Mouse (Mus musculus): ENCODE results near the gene Epha10. TPM values are rescaled to one million over a fixed set of nuclear protein-coding genes. Genes with fewer than 3 reads are reported as not detected.
"Not testable (repeated sequence)": the region's sequence is repeated elsewhere in the genome, so short reads cannot be mapped to it uniquely, and the experiment has no call there.

Epha10 gene
- total RNA-seq, 2 experiments from 2014 or later = not detected

DNA sequence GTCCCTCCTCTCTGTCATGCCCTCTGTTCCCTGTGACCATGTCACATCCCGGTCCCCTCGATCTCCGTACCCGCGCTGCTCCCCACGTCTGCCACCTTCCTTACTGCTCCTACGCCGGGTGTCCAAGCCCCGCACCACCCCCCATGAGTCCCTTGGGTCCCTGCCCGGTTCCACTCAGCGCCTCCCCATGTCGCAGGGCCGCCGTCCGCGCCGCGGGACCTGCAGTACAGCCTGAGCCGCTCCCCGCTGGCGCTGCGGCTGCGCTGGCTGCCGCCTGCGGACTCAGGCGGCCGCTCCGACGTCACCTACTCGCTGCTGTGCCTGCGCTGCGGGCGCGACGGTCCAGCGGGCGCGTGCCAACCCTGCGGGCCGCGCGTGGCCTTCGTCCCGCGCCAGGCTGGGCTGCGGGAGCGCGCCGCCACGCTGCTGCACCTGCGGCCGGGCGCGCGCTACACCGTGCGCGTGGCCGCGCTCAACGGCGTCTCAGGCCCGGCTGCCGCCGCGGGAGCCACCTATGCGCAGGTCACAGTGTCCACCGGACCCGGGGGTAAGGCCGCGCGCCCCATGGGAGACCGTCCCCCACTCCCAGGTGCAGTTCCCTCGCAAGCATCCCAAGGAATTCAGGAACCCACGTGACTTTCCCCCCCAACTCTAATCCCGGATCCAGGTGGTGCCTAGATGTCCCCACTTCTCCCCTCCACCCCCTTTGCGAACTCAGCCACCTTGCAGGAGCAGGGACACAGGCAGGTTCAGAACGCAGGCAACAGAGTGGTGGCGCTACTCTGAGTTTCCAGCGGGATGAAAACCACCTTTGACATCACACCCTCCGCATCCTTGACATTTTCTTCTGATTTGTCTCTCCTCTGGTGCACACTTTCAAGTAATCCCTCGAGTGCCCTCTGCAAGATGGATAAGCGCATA lies 14.1 kb downstream of the Epha10 start:
- no peak for DNase-seq

DNA sequence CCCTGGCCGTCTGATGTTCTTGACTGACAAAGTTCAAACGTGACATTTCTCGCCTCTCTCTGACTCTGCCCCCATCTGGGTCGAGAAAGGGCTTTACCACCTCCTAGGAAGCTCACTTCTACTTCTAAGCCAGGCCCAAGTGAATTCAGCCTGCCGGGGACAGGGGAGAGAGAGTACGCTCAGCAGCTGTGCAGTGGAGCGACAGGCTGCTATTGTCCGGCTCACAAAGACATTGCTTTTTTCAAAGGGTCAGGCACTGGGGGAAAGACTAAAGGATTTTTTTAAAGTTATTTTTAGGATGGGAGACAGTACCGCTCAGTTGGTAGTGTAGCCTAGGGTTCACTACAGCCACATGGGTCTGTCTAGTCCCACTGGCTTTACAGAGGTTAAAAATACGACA lies 17.7 kb downstream of the Epha10 start:
- DNase-seq = no peak

DNA sequence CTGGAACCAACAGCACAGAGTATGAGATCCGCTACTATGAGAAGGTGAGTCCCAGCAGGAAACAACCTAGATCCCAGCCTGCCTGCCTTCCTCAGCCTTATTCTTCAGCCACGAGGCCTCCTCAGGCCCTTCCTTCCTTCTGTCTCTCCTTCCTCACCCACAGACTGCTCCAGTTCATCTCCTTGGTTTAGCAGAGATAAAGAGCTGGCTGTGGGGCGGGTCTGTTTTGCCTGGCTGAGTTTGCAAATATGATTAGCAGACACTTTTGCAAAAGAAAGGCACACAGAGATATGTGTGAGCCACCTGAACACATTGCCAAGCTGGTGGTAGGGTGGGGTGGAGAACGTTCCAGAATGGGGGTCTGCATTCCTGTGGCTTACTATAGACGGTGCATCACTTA lies 19.2 kb downstream of the Epha10 start:
- DNase-seq = no peak

DNA sequence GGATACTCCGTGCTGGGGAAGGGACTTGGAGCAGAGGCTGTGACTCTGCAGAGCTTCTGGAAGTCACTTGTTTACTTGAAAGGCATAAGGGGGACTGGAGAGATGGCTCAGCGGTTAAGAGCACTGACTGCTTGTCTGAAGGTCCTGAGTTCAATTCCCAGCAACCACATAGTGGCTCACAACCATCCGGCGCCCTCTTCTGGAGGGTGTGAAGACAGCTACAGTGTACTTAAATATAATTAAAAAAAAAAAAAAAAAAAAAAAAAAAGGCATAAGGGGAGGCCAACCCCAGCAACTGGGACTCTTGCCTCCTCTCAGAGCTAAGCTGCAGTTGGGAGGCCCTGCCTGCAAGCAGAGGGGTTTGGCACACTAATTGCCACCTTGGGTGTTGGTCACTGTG lies 24.7 kb downstream of the Epha10 start:
- DNase-seq = no peak

DNA sequence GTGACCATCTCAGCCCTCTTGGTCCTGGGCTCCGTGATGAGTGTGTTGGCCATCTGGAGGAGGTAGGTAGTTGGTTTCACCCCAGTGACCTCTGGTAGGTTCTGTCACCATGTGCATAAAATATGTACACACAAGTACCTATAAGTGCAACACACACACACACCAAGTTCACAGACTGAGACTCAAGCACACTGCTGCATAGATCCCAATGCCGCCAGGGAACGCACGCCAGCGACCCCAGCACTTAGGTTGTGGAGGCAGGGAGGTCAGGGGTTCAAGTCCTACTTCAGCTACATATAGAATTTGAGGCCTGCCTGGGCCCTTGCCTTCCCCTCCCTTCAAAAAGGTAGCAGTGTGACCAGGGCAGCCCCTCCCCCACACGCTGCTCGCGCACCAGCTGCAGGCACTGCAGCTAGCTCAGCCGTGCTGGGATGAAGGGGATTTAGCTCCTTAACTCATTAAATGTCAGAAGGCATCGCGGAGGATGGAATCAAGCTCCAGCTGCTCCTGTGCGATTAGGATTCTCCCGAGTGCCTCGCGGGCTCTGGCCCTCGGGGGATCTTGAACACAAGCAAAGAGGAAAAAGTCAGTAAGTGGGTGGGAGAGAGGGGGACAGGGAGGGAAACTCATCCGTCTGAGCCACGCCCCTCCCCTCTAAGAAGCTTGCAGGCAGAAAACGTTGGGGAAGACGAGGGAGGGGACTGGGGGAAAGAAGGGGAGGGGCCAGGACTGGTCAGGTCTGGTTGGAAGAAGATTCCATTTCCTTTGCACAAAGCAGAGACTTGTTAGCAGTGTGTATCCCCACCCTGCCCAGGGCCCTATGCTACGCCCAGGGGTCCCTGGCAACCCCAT lies 25.5 kb downstream of the Epha10 start:
- DNase-seq = no peak

DNA sequence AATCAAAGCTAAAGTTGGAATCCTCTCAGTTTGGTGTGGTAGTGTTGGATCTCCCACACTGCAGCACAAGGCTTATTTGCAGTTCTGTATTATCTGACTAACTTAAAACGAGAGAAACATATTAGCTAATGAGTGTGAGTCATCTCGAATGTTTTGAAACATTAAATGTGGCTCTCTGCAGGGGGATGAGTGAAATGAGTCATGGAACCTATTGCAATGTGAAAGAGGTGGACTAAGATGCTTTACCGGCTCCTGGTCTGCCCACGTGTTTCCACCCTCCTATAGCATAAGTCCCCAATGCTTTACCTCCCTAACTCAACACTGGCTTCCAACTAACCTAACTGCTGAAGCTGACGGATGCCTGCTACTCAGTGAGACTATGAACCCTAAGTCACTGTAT lies 47.4 kb downstream of the Epha10 start:
- DNase-seq = no peak

DNA sequence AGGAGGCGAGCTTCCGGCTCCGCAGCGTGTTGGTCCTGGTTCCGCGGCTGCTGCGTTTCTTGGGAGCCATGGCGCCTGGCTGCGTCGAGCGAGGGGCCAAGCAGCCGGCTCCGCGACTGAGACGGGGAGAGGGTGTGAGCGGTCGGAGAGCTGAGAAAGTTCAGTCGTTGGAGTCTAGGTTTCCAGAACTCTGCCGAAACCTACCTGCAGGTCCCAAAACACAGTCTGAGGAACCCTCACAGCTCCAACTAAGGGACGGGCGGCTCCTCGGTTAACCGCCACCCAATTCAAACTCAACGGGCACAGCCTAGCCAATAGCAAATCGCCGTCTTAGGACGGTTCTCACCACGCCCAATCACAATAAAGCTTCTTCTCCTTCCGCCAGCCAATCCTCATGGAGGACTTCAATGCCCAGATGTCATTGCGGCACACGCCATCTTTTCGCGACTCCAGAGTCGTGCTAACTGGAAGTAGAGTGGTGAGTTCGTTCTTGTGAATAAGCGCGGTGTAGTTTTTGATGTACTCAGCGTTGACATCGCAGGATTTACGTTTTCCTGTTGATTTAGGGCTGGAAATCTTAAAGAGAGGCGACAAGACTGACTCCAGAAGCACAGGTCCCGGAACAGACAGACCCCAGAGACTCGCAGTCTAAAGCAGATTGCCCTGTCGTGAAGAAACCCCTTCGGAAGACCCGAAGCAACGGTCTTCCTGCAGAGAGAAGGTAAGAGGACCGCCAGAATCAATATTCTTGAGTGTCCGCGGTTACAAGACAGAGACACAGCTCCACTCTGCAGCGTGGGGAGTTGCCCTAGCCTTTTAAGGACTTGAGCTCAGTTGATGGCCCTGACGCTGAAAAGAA lies 56.1 kb downstream of the Epha10 start, which contains the start of gene 9930104L06Rik:
Gene 9930104L06Rik, plus strand, starts transcription at position 436 of the 859 bp plus-strand sequence.
- peak; percentile 97 to 99 for DNase-seq

DNA sequence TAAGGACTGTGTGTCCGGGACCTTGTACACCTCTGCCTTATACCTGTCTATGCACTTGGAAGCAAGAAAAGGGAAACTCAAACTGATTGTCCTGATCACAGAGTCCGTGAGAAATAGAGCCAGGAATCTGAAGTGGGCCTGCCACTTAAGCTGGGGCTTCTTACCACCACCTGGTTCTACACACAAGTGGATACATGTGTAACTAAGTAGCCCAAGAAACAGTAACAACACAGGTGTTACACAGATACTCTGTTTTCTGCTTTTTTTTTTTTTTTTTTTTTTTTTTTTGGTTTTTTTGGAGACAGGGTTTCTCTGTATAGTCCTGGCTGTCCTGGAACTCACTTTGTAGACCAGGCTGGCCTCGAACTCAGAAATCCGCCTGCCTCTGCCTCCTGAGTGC lies 58.5 kb downstream of the Epha10 start, which contains the start of gene Cdca8:
Gene Cdca8, minus strand, starts transcription at position 101 of the 400 bp plus-strand sequence.
- DNase-seq = not testable (repeated sequence)

DNA sequence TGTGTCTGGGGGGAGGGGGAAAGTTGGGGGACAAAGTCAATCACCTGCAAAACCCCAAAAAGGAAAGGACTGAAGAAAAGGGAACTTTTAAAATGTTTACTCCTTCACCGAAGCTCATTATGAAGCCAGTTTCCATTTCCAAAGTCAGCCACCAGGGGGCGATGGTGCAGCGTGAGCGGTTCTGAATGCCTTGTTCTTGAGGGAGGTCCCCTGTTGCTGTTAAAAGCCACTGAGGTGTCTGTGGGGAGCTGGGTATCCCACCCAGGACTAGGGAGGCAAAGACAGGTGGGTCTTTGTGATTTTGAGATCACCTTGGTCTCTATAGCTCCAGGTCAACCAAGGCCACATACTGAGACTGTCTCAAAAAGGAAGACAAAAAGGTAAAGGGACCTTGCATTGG lies 62.3 kb downstream of the Epha10 start:
- peak; percentile 50 to 91 for DNase-seq

DNA sequence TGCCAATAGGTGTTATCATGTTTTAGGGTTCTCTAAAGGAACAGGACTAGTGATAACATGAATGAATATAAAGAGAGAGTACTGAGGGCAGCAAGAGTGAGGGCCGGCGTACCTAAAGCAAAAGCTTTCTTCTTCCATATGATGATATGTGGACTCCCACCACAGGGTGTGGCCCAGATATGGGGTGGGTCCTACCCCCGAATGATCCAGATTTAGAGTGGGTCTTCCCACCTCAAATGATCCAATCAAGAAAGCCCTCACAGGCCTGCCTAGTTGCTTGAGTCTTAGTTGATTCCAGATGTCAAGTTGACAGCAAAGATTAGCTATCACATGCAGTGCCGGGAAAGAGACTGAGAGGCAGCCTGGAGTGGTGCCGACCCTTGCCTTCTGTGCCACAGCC lies 63.1 kb downstream of the Epha10 start:
- no peak for DNase-seq

DNA sequence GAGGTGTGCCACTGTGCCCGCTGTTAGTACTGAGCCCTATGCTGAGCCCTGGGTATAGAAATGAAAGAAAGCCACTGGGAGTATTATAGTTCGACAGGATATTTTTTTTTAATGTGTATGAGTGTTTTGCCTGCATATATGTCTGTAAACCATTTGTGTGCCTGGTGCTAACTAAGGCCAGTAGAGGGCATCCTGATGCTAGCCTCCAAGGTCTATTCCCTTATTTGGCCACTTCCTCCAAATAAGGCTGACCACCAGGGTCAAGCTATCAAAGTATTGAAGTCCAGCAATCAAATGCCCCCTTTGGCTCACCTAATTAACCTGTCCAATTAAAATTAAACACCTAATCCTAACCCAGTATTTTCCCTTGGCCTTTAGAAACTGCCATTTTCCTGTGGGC lies 64.3 kb downstream of the Epha10 start:
- no peak for DNase-seq

DNA sequence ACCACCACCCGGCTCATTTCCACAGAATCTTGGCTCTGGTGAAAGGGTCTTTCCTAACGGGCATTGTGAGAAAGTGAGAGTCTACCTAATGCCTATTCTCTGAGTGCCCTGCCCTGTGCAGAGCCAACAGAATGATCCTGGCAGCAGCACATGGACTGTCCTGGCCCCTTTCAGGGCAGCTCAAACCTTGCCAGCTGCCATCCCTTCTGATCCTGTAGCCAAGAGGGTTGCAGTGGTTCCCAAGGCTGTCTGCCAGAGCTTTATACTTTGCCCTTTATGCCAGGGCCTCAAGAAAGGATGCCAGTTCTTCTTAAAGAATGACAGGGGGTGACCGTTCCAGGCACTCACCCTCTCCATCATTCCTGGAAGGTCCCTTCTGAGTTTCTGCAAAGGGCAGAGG lies 68.8 kb downstream of the Epha10 start:
- no peak for DNase-seq

DNA sequence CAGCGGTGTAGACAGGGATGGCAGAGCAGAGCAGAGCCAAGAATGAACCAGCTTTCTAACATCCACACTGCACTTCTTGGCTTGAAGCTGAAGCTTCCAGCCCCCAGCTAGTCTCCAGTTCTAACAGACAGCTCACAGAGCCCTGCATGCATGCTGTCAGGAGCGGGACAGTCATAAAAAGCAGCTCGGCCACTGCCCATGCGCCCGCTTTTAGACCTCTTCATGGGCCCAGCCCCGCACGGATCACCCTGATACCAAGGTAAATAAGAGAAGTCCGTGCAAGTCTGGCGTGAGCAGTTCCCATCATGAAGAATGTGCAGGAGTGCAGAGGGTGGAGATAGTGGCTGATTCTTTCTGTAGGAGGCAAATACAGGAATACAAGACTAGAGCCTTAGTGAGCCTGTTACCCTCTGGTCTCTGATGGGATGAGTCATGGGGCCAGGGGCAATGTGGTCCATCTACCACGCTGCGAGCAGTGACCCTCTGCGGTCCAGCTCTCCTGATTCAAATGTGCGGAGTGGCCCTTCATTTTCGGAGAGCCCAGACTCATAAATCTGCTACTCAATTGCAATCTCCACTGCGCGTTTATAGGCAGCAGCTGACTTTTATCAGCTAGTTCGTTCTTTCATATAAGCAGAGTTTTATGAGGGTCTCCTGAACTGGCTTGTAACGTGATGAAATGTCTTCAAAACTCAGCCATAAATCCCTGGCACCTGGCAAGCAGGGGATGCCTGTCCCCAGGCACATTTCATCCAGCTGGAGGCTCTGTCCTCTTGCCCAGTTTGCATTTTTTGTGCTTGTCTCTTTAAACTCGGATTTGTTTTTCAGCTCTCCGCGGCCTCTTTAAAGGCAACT lies 69.7 kb downstream of the Epha10 start:
- DNase-seq = peak in 1 of 2 experiments; percentile 34

DNA sequence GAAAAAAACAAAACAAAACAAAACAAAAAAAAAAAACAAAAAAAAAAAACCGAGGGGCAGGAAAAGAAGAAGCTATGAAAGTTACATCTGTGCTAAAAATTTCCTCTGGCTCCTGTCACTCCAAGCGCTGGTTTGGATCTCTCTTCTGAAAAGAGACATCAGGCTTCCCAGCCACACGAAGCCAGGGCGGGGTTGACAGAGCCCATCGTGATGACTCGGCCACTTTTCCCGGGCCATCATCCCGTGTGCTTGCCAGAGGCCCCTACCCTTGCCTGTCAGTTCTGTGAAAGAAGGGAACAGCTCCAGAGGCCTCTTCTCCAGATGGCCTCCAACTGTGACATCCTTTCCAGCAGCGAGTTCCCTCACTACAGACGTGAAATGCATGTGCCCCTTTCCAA lies 70.3 kb downstream of the Epha10 start:
- no peak for DNase-seq

DNA sequence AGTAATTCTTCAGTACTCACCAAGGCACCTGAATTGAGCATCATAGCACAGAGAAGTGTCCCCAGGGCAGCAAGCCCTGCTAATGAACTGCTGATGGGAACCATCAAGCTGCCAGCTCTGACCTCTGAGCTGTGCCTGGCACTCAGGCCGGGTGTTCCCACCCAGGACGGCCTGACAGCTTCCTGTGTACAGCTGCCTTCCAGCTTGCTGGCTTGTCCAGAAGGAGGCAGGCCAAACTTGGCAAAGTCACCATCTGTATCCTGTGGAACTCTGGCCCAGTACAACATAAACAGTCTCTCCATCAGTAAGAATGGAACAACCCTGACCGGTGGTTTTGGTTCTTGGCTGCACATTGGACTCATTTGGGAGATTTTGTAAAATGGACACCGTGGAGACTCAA lies 72.8 kb downstream of the Epha10 start:
- peak in 1 of 2 experiments; percentile 27 for DNase-seq

DNA sequence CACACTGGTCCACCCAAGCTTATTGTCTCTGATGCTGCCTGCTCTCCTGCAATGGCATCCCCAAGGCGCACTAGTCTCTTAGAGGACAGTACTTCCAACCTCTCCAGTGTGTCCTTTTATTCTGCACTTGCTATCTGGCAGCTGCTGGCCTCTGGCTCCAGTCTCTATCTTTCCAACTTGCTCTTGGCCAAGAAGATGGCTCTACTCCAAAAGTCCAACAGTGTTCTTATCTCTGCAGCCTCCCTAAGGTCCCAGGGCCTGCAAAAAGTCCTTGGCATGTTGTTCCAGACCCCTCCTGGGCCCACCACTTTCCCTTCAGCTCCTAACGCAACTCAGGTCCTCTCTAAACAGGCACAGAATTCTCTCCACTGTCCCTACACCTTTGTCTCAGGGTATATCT lies 76.6 kb downstream of the Epha10 start:
- DNase-seq = peak; percentile 47 to 61

DNA sequence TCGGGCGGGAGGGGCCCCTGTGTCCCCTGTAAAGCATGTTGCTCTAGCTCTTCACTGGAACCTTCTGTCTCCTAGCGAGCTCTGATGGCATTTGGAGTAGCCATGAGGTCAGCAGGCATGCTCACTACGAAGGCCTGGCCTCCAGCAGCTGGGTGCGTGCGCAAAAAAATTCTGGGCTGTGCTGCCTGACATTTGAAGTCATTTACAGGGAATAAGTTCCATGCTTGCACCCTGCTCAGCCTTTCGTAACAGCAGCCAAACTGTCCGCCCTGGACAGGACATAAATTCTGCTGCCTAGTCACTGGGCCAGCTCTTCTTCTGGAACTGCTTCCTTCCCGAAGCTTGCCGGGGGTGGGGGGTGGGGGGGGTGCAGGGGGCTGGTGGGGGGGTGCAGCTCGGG lies 78.4 kb downstream of the Epha10 start:
- peak; percentile 34 to 49 for DNase-seq

DNA sequence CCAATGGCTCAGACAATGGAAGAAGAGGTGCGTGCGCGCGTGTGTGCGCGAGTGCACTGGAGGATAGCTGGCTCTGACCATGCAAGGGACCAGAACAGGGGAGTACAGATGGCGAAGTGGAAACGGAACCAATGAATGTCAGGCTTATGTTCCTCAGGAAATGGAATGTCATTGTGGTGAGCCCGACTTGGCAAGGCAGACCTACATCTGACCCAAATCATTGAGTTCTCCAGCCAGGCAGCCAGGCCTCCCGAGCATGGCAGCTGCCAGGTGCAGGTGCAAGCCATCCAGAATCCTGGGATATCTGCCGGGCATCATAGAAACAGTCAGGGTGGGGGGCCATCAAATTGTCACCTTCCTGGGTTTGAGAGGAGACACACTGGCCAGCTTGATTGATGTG lies 80.2 kb downstream of the Epha10 start:
- no peak for DNase-seq

DNA sequence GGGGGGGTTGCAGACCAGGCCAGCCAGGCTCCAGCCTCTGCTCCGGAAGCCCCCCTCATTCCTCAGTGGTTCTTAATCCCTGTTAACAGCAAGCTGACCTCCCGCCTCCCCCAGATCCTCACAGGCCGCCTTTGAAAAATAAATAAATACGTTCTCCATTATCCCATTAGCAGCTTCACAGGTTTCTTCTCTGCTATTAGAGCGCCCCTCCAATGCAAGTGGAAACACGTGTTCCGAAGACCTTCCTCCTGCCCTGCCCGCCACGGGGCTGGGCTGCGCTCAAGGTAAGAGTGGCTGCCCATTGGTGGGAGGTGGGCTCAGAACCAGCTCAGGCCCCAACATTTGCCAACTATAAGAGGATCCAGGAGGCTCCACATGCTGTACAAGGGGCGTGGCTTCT lies 81.9 kb downstream of the Epha10 start:
- DNase-seq = no peak

DNA sequence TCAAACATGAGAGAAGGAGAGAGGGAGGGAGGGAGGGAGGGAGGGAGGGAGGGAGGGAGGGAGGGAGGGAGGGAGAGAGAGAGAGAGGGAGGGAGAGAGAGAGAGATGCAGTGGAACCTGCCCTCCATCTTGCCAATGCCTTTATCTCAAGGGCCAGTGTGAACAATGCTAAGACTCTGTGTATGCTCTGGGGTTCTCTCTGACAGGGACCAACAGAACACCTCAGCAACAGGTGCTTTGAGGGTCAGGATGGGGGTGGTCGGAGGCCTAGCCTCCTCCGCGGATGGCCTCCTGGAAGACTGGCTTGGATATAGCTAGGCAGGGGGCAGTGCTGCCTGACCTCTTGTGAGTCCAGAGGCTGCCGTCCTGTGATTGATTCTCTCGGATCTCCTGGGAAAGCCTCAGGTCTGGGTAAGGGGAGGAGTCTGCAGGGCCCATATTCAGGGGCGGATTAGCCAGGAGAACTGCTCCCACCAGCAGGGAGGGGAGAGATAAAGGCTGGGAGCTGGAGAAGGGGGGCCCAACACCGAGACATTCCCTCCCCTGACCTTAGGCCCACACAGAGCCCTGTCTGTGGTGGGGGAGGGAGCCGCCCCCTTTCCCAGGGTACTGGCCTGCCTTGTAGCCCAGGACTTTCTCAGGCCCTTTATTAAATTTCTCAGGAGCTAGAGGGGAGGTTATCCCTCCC lies 84.4 kb downstream of the Epha10 start:
- DNase-seq = no peak
